Mouse (Mus musculus) ES-Bruce4 (cell line): ENCODE results near the gene Pcolce2. TPM values are rescaled to one million over a fixed set of nuclear protein-coding genes. Genes with fewer than 3 reads are reported as not detected.
"Not testable (repeated sequence)": the region's sequence is repeated elsewhere in the genome, so short reads cannot be mapped to it uniquely, and the experiment has no call there.

Experiments
- H3K27ac ChIP-seq: 2 replicates; pipeline ENCODE4 v1.5.1; 2012; ENCODE audit warnings: low read length, inconsistent platforms; ENCODE audit not compliant: insufficient read depth
- H3K27me3 ChIP-seq: 2 replicates; pipeline ENCODE4 v1.6.1; 2012; ENCODE audit warnings: mild to moderate bottlenecking, low read length, inconsistent platforms; ENCODE audit not compliant: control insufficient read depth, poor library complexity, insufficient read depth, severe bottlenecking
- H3K36me3 ChIP-seq: 2 replicates; pipeline ENCODE4 v1.6.1; 2012; ENCODE audit warnings: inconsistent platforms, mild to moderate bottlenecking, low read length, moderate library complexity; ENCODE audit not compliant: control insufficient read depth, poor library complexity, insufficient read depth, severe bottlenecking
- H3K4me1 ChIP-seq: one replicate; pipeline ENCODE4 v1.8.1; 2011; ENCODE audit warnings: low read length; ENCODE audit not compliant: control insufficient read depth, insufficient read depth
- H3K4me3 ChIP-seq: 2 replicates; pipeline ENCODE4 v1.5.1; 2011; ENCODE audit warnings: low read depth, mild to moderate bottlenecking, low read length
- H3K9ac ChIP-seq: 2 replicates; pipeline ENCODE4 v1.6.1; 2012; ENCODE audit warnings: low read depth, mild to moderate bottlenecking, inconsistent platforms; ENCODE audit not compliant: poor library complexity, severe bottlenecking
- H3K9me3 ChIP-seq: replicated peaks from 2 replicates; pipeline ENCODE4 v1.6.1; 2012; ENCODE audit warnings: mild to moderate bottlenecking, low read length, inconsistent platforms; ENCODE audit not compliant: control insufficient read depth, poor library complexity, insufficient read depth, severe bottlenecking
- CTCF ChIP-seq: IDR thresholded peaks from one replicate; pipeline ENCODE4 v1.8.1; 2011; ENCODE audit warnings: low read depth, low read length
- EP300 ChIP-seq: IDR thresholded peaks from 2 replicates; pipeline ENCODE4 v1.6.1; 2011; ENCODE audit warnings: low read depth, low read length; ENCODE audit not compliant: insufficient read depth
- POLR2A ChIP-seq: IDR thresholded peaks from one replicate; pipeline ENCODE4 v1.8.1; 2011; ENCODE audit warnings: low read length; ENCODE audit not compliant: insufficient read depth
- polyA plus RNA-seq: library from polyadenylated mRNA; stranded (reverse); fragments of >200 nt; gene quantifications from 2 replicates; pipeline ENCODE4 v1.2.4, GENCODE M21; 2011; ENCODE audit warnings: low read depth; ENCODE audit not compliant: missing spikeins, insufficient read depth, insufficient read length

Gene Pcolce2
- polyA plus RNA-seq, 1 experiment: 9.8 TPM

- no peaks in the 10 kb centered on the region for H3K9me3 ChIP-seq
- no peaks in the 10 kb centered on the region for H3K27me3 ChIP-seq
- no peak overlapping the region for H3K9ac ChIP-seq
- no peaks in the 10 kb centered on the region for H3K36me3 ChIP-seq
- no peak overlapping the region for H3K27ac ChIP-seq
- no peak for TF ChIP-seq CTCF
- TF ChIP-seq EP300: no peak
- no peak for TF ChIP-seq POLR2A
- H3K4me3 ChIP-seq: no peak overlapping the region
- H3K4me1 ChIP-seq: peaks cover 5% of the 10 kb centered on the region
Measured at GRCm38 (mm10) chr9:95614861-95615615, 22.4 kb upstream of the Pcolce2 start.

- Histone ChIP-seq H3K9me3 (no peaks in the 10 kb centered on the region), H3K4me1 (peaks cover 5% of the 10 kb centered on the region), H3K27ac (no peak overlapping the region), H3K9ac (no peak overlapping the region), H3K36me3 (no peaks in the 10 kb centered on the region), H3K4me3 (no peak overlapping the region), H3K27me3 (no peaks in the 10 kb centered on the region)
- TF ChIP-seq EP300 (no peak), POLR2A (no peak), CTCF (no peak)
Measured at GRCm38 (mm10) chr9:95615961-95616360, 21.4 kb upstream of the Pcolce2 start.

- no peak for TF ChIP-seq CTCF
- TF ChIP-seq EP300: no peak
- no peak for TF ChIP-seq POLR2A
- no peak overlapping the region for H3K27ac ChIP-seq
- H3K36me3 ChIP-seq: no peaks in the 10 kb centered on the region
- no peak overlapping the region for H3K9ac ChIP-seq
- no peaks in the 10 kb centered on the region for H3K27me3 ChIP-seq
- no peaks in the 10 kb centered on the region for H3K4me1 ChIP-seq
- H3K4me3 ChIP-seq: no peak overlapping the region
- H3K9me3 ChIP-seq: no peaks in the 10 kb centered on the region
Measured at GRCm38 (mm10) chr9:95618572-95618971, 18.8 kb upstream of the Pcolce2 start.

DNA sequence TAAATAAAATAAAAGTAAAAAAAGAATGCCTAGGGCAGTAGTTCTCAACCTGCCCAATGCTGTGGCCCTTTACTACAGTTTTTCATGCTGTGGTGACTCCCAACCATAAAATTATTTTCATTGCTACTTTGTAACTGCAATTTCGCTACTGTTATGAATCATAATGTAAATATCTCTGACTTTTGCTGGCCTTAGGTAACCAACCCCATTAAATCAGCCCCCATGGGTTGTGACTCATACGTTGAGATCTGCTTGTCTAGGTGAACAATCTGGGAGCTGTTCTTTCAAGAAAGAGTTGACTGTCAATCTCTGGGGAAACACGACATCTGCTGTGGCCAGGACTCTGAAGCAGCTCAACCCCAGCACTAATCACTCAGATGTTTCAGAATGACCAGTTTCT, 13.3 kb upstream of the Pcolce2 start:
- no peaks in the 10 kb centered on the region for H3K27me3 ChIP-seq
- no peak for TF ChIP-seq CTCF
- TF ChIP-seq POLR2A: no peak
- TF ChIP-seq EP300: no peak
- no peak overlapping the region for H3K4me3 ChIP-seq
- H3K4me1 ChIP-seq: no peaks in the 10 kb centered on the region
- no peaks in the 10 kb centered on the region for H3K36me3 ChIP-seq
- H3K9ac ChIP-seq: no peak overlapping the region
- H3K9me3 ChIP-seq: no peaks in the 10 kb centered on the region
- H3K27ac ChIP-seq: no peak overlapping the region

GRCm38 (mm10) chr9:95628439-95628948, 8.9 kb upstream of the Pcolce2 start:
- no peaks in the 10 kb centered on the region for H3K27me3 ChIP-seq
- no peak overlapping the region for H3K9ac ChIP-seq
- TF ChIP-seq CTCF (no peak), POLR2A (no peak), EP300 (no peak)
- no peak overlapping the region for H3K27ac ChIP-seq
- no peak overlapping the region for H3K4me3 ChIP-seq
- no peaks in the 10 kb centered on the region for H3K36me3 ChIP-seq
- no peaks in the 10 kb centered on the region for H3K9me3 ChIP-seq
- H3K4me1 ChIP-seq: no peaks in the 10 kb centered on the region

DNA sequence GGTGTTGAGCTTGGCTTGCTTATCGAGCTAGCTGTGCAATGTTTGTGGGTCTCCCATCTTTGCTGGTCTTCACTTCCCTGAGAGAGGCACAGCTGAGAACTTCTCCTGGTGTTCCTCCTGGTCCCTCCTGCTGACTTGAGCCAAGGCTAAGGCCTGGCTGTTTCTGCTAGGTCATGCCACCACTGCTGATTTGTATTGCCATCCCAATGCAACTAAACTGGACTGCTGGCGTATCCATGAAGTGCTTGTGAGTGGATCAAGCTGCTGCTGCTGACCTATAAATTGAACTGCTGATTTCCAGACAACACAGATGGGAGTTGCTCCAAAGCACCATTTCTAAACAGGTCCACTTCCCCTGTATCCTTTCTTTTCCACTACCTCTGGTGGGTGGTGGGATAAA, 7.8 kb upstream of the Pcolce2 start:
- H3K9ac ChIP-seq, H3K27me3 ChIP-seq, H3K4me3 ChIP-seq, H3K27ac ChIP-seq, H3K36me3 ChIP-seq, H3K4me1 ChIP-seq, H3K9me3 ChIP-seq: not testable (repeated sequence)
